Mouse (Mus musculus) bone marrow macrophage, adult 2 months (primary cell): ENCODE results near the gene Rnf185. TPM values are rescaled to one million over a fixed set of nuclear protein-coding genes. Genes with fewer than 3 reads are reported as not detected.

Experiments
- H3K27ac ChIP-seq: 2 replicates; pipeline ENCODE4 v1.5.1; 2012; ENCODE audit warnings: low read depth, low read length; ENCODE audit not compliant: insufficient read depth
- H3K4me1 ChIP-seq: 2 replicates; pipeline ENCODE4 v1.6.1; 2012; ENCODE audit warnings: low read length; ENCODE audit not compliant: control insufficient read depth, insufficient read depth
- H3K4me3 ChIP-seq: 2 replicates; pipeline ENCODE4 v1.5.1; 2012; ENCODE audit warnings: mild to moderate bottlenecking, low read length, moderate library complexity; ENCODE audit not compliant: insufficient read depth
- CTCF ChIP-seq: IDR thresholded peaks from 2 replicates; pipeline ENCODE4 v1.5.1; 2012; ENCODE audit warnings: low read depth, mild to moderate bottlenecking, low read length, moderate library complexity
- POLR2A ChIP-seq: IDR thresholded peaks from 2 replicates; pipeline ENCODE4 v1.6.1; 2012; ENCODE audit warnings: mild to moderate bottlenecking, low read depth, low read length, borderline replicate concordance
- polyA plus RNA-seq: library from polyadenylated mRNA; stranded (reverse); fragments of >200 nt; gene quantifications from 2 replicates; pipeline ENCODE4 v1.2.4, GENCODE M21; 2012; ENCODE audit not compliant: missing spikeins, insufficient read depth, insufficient read length

The Rnf185 gene
- polyA plus RNA-seq, 1 experiment = 24.3 TPM

DNA sequence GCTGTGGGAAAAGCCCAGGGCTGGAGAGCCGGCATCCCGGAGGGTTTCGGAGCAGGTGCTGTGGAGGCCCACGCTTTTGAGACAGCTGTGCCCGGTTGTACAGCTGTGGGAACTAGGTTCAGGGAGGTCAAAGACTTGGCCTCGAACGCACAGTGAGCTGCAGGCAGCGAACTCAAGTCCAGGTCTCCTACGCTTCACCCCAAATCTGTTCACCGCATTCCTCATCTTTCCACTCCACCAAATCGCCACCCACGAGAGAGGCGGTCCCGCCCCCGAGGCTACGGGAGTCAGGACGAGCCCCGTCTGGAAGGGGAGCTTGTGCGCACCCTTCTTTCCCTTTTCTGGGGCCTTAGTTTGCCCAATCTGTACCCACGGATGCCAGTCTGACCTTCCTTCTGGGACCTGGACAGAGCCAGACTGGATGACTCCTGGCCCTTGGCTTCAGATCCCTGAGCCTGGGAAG is 431 bp downstream of the Rnf185 start:
- Histone ChIP-seq H3K4me3 (peak overlapping the region; percentile 98), H3K4me1 (peaks cover 17% of the 10 kb centered on the region), H3K27ac (peak overlapping the region; percentile 87)
- TF ChIP-seq POLR2A (no peak), CTCF (no peak)

DNA sequence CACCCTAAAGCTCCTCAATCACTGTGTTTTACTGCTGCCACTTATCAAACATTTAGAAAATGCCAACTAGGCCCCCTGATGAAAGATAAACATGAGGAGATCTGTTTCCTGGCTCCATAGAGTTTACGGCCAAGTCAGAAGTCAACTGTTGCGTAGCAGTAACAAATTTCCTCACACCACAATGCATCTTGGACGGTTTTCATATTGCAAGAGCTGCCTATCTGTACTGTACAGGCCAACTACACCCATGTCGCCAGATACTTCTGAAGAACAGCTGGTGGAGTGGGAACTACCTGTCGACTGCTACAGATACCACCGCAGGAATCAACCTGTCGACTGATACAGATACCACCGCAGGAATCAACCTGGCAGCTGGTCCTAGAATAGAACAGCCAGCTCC is 7.3 kb downstream of the Rnf185 start:
- no peak for TF ChIP-seq CTCF
- no peak for TF ChIP-seq POLR2A
- peaks cover 22% of the 10 kb centered on the region for H3K4me1 ChIP-seq

DNA sequence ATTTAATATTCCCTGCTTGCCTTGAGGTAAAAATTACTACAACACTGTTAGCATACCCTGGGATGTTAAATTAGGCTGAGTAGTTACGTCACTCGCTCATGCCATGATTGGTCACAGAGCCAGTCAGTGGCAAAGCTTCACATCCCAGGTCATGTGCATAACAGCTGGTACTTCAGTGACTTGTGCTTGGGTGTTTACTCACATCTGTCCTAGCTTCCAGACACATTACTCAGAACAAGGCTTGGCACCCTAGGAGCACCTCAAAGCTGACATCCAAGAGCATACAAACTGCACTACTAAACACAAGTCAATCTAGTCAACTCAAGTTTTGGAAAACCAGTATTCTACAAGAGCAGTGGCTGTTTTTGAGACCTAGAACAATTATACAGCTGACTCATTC is 9.1 kb downstream of the Rnf185 start:
- Histone ChIP-seq H3K4me3 (no peak overlapping the region), H3K27ac (no peak overlapping the region), H3K4me1 (peaks cover 18% of the 10 kb centered on the region)
- no peak for TF ChIP-seq CTCF
- TF ChIP-seq POLR2A = no peak

More for the DNA sequence above, 7.3 kb downstream of the Rnf185 start:
- Histone ChIP-seq H3K4me3 (no peak overlapping the region), H3K27ac (no peak overlapping the region)

DNA sequence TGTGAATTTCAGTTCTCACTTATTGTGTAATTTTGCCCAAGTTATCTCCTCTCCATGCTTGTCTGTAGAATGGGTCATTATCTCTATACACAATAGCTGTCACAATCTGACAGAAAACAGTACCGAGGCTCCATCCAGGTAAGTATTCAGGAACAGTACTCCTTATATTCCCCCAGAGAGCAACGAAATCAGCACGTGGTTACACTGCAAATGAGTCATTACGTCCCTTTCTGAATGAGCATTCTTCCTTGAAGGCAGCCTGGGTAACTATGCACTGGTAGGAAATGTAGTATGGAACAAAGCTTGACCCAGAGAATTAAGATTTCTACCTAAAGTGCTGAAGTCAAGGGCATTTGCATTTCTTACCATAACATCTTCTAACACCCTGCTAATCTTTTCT is 9.5 kb downstream of the Rnf185 start:
- Histone ChIP-seq H3K4me1 (peaks cover 16% of the 10 kb centered on the region), H3K4me3 (no peak overlapping the region), H3K27ac (no peak overlapping the region)
- TF ChIP-seq POLR2A = no peak
- no peak for TF ChIP-seq CTCF

DNA sequence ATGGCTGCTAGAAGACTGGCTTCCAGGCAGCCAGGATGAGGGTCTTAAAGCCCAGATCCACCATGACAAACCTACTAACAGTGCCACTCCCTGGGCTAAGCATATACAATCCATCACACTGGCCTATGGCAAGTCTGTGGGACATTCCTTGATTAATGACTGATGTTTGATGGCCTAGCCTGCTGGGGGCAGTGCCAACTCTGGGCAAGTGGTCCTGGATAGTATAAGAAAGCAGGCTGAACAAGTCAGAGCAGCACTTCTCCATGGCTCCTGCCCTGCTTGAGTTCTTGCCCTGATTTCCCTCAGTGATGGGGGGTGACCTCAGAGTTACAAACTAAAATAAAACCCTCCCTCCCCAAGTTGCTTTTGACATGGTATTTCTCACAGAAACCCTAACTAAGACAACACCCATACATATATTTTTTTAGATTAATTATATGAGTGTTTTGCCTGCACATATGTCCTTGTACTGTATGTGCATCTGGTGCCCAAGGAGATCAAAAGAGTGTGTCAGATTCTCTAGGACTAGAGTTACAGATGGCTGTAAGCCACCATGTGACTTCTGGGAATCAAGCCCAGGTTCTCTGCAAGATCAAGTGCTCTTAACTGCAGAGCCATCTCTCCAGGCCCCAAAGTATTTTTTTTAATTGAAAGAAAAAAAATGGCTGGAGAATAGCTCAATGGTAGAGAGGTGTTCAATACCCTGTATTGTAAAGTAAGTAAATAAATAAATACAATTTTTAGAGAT is 10.3 kb downstream of the Rnf185 start:
- no peak overlapping the region for H3K27ac ChIP-seq
- peaks cover 14% of the 10 kb centered on the region for H3K4me1 ChIP-seq
- H3K4me3 ChIP-seq = no peak overlapping the region
- no peak for TF ChIP-seq POLR2A
- TF ChIP-seq CTCF = no peak

DNA sequence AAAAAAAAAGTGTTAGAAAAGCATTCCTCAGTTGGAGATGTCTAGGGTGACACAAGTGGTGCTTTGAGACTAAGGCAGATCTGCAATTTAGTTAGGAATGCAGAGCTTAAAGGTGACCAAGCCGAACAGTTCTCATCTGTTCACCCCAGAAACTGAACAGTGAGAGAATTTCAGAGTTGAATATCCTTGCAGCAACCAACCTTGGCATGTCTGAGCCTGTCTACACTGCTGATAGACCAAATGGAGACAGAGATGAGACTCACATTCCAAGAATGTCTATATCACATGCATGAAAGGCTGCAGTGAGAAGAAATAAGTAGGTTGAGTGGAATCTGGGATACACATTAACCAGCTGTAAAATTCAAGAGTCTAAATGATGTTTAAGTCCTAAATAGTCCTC is 14.5 kb downstream of the Rnf185 start:
- no peak overlapping the region for H3K27ac ChIP-seq
- TF ChIP-seq POLR2A (no peak), CTCF (no peak)
- H3K4me1 ChIP-seq = no peaks in the 10 kb centered on the region
- H3K4me3 ChIP-seq = no peak overlapping the region

DNA sequence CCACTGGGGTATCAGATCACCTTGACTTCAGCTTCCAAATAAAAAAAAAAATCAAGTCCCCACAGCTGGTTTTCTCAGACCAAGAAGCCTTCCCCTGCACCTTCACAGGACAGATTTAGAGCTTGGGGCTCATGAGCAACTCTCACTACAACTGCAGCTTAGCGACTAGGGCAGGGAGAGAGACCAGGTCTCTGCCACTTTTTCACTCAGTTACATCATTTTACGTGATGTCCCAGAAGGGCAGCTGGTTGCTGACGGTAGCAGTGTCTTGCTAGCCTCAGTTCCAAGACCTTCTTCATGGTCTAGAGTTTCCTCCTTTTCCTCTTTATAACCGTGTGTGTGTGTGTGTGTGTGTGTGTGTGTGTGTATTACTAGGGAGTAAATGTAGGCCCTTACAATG is 18.4 kb downstream of the Rnf185 start:
- H3K4me1 ChIP-seq = peaks cover 14% of the 10 kb centered on the region
- H3K4me3 ChIP-seq = no peak overlapping the region
- no peak overlapping the region for H3K27ac ChIP-seq
- no peak for TF ChIP-seq CTCF
- TF ChIP-seq POLR2A = no peak

DNA sequence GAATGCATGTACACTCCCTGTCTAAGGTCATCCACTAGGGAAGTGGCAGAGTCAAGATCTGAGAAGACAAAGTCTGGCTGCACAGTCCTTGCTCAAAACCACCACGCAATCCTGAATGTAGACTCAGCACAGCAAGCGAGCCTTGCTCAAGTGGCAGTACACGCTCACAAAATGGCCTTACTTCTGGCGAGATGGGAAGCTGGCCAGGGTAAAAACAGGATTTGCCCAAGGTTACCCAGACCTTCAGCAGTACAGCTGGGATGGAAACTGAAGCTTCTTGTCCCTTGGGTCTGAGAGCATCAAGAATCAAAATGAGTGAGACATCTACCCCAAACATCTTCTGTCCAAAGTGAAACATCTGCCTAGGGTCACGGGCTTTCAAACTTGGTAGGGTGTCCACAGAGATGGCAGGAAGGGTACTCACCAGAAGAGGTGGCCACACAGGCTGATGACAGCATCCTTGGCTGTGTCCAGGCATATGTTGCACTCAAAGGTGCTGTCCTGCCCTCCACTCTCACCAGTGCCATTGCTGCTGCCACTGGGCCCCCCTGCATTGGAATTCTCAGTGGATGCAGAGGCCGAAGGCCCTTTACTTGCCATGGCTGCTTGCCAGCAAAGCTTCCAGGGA is 20.1 kb downstream of the Rnf185 start:
- no peak for TF ChIP-seq POLR2A
- no peak for TF ChIP-seq CTCF
- no peak overlapping the region for H3K27ac ChIP-seq

DNA sequence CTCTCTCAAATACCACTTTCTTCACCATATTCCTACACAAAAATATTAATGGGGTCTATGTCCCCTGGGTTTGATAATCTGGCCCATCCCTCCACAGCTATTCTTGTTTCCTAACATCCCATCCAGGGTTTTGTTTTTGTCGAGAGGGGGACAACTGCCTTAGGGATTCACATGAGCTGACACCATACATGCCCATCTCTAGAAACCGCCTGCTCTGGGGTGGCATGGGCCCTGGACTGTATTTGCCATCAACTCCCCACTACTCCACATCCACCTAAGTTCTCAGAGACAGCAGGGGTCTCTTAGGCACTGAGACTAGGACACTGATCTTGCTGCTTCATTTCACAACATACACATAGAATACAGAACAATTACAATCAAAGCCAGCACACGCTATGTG is 20.6 kb downstream of the Rnf185 start:
- no peak overlapping the region for H3K4me3 ChIP-seq

More for the DNA sequence above, 20.1 kb downstream of the Rnf185 start:
- H3K4me3 ChIP-seq = no peak overlapping the region
- H3K4me1 ChIP-seq = peaks cover 25% of the 10 kb centered on the region

DNA sequence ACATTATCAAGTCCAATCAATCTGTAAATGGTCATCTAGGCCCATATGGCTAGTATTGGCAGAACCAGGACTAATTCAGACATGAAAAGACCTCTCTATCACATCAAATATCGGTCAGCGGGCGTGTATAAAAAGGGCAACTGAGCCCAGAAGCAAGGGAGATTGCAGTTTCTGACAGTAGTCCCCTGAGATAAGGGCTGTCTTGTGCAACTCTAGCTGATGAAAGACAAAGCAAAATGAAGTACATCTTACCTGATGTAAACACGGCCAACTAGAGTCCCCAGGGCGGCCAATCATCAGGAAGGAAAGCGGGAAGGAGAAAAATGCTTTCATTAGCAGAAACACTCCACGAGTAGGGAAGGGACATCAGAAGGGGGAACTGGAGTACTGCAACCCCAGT is 23.5 kb downstream of the Rnf185 start:
- no peak for TF ChIP-seq POLR2A
- TF ChIP-seq CTCF = no peak
- no peak overlapping the region for H3K4me3 ChIP-seq
- H3K27ac ChIP-seq = peak overlapping the region; percentile 63
- peaks cover 29% of the 10 kb centered on the region for H3K4me1 ChIP-seq

More for the DNA sequence above, 20.6 kb downstream of the Rnf185 start:
- no peak overlapping the region for H3K27ac ChIP-seq
- H3K4me1 ChIP-seq = peaks cover 28% of the 10 kb centered on the region
- no peak for TF ChIP-seq CTCF
- no peak for TF ChIP-seq POLR2A
